Mouse (Mus musculus) neural tube, embryonic 11.5 days (tissue): ENCODE measurements around the gene Angptl4. TPM values are rescaled to one million over a fixed set of nuclear protein-coding genes. Genes with fewer than 3 reads are reported as not detected.

Experiments used
- ATAC-seq: fragments of 200-750 bp; cut with Nextera tagmentation; 2 replicates; pipeline ENCODE4 v1.8.0; 2017; ENCODE audit warnings: moderate number of reproducible peaks, mild to moderate bottlenecking, moderate TSS enrichment, moderate library complexity; ENCODE audit not compliant: insufficient read depth, low FRiP score, low TSS enrichment
- DNase-seq: peaks from one replicate; pipeline ENCODE4 v3.0.0-alpha.2; 2015; ENCODE audit warnings: low spot score
- H3K27ac ChIP-seq: fragments of 300-500 bp; sonication (generic); 2 replicates; pipeline ENCODE4 v1.5.1; 2014; ENCODE audit warnings: low read depth, mild to moderate bottlenecking, low read length
- H3K27me3 ChIP-seq: fragments of 300-500 bp; sonication (generic); 2 replicates; pipeline ENCODE4 v1.6.1; 2014; ENCODE audit warnings: mild to moderate bottlenecking, low read length, mixed read lengths; ENCODE audit not compliant: control insufficient read depth, insufficient read depth
- H3K36me3 ChIP-seq: fragments of 300-500 bp; sonication (generic); 2 replicates; pipeline ENCODE4 v1.6.1; 2014; ENCODE audit warnings: mild to moderate bottlenecking, low read length, moderate library complexity, mixed read lengths; ENCODE audit not compliant: control insufficient read depth, insufficient read depth
- H3K4me1 ChIP-seq: fragments of 300-500 bp; sonication (generic); 2 replicates; pipeline ENCODE4 v1.6.1; 2014; ENCODE audit warnings: low read length, mixed read lengths; ENCODE audit not compliant: control insufficient read depth, insufficient read depth
- H3K4me2 ChIP-seq: fragments of 300-500 bp; sonication (generic); 2 replicates; pipeline ENCODE4 v1.6.1; 2014; ENCODE audit warnings: low read depth, mild to moderate bottlenecking, moderate library complexity
- H3K4me3 ChIP-seq: fragments of 300-500 bp; sonication (generic); 2 replicates; pipeline ENCODE4 v1.5.1; 2014; ENCODE audit warnings: low read depth, low read length
- H3K9ac ChIP-seq: fragments of 300-500 bp; sonication (generic); 2 replicates; pipeline ENCODE4 v1.6.1; 2014; ENCODE audit warnings: mild to moderate bottlenecking, low read length
- H3K9me3 ChIP-seq: fragments of 300-500 bp; sonication (generic); 2 replicates; pipeline ENCODE4 v1.6.1; 2016; ENCODE audit warnings: low read length; ENCODE audit not compliant: control insufficient read depth
- WGBS: fragments of 180-500 bp; shearing (Covaris S2); extraction: QIAGEN DNeasy Blood & Tissue Kit; methylation state at CpG from one replicate; pipeline ENCODE4 v1.1.7; 2014; 5-methylcytosine and 5-hydroxymethylcytosine counted together
- polyA plus RNA-seq: library from polyadenylated mRNA; unstranded; fragments of >200 nt; fragmentation: Nextera tagmentation; extraction: Ambion mirVana; gene quantifications from 2 replicates; pipeline ENCODE4 v1.2.1, GENCODE M21; 2014

Angptl4 gene
- polyA plus RNA-seq, 1 experiment from 2014 or later, result 14.9 TPM

DNA sequence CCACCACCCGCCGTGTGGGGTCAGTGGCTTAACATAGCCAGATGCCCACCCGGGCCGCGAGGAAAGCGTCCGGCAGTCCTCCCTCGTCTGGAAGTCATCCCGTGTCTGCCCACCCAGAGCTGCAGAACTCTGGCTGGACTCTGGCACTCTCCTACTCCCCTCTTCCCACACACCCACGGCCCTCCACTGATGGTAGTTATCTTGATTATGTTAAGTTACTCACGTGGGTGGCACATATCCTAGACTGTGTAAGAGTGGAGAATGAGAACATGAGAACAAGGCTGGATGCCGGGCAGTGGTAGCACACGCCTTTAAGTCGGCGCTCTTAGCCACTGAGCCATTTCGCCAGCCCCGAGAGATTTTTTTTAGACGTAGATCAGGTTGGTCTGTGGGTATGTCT, 4.7 kb upstream of the Angptl4 start:
- 83% methylated on average over 18 of the region's 18 CpGs for WGBS
- H3K27me3 ChIP-seq, result no peaks in the 10 kb centered on the region
- no peaks in the 10 kb centered on the region for H3K9me3 ChIP-seq
- H3K4me2 ChIP-seq, result no peak overlapping the region
- H3K27ac ChIP-seq, result no peak overlapping the region
- H3K4me3 ChIP-seq, result no peak overlapping the region
- no peak for ATAC-seq
- peaks cover 4% of the 10 kb centered on the region; the same call in 1 of the 2 replicates for H3K4me1 ChIP-seq
- no peaks in the 10 kb centered on the region for H3K36me3 ChIP-seq
- no peak for DNase-seq
- H3K9ac ChIP-seq, result no peak overlapping the region

DNA sequence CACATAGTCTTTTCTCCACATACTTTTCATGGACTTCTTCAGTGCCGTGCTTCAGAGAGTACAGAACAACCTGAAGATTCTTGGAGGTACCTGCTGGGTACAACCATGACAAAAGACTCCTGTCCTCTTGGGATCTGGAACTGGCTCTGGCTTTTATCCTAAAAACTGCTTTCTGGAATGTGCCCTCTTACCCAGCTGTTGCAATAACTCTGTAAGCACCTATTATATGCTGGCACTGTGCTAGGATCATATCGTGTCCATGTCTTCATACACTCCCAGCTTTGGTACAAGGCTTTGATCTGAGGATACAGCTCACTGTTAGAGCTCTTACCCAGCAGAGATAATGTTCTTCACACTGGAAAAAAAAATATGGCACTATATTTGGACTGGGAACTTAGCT, 3.3 kb upstream of the Angptl4 start:
- Histone ChIP-seq H3K4me1 (peaks cover 4% of the 10 kb centered on the region; the same call in 1 of the 2 replicates), H3K4me3 (no peak overlapping the region), H3K27me3 (no peaks in the 10 kb centered on the region), H3K27ac (no peak overlapping the region), H3K36me3 (no peaks in the 10 kb centered on the region), H3K4me2 (no peak overlapping the region), H3K9ac (no peak overlapping the region), H3K9me3 (no peaks in the 10 kb centered on the region)
- no peak for ATAC-seq
- 85% methylated on average over 2 of the region's 2 CpGs for WGBS
- no peak for DNase-seq

DNA sequence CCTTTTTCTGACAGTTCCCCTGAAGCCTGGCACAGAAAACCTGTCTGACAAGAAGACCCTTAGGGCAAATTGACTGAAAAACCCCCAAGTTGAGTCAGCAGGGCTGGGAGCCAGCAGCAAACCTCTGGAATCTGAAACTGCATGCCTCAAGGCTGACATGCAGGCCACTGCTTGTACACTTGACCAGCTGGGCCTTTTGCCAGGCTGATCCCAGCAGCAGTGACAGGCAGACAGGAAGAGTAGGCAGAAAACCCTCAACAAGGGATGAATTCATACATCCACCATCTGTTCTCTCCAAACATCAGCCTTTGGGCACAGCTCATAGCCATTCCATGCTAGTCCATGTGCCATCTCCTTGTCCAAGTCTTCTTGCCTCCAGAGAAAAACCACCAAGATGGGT, 1.8 kb upstream of the Angptl4 start:
- Histone ChIP-seq H3K9ac (no peak overlapping the region), H3K4me3 (no peak overlapping the region), H3K27ac (no peak overlapping the region), H3K27me3 (no peaks in the 10 kb centered on the region), H3K9me3 (no peaks in the 10 kb centered on the region), H3K36me3 (no peaks in the 10 kb centered on the region), H3K4me2 (no peak overlapping the region), H3K4me1 (peaks cover 7% of the 10 kb centered on the region; the same call in 1 of the 2 replicates)
- DNase-seq (no peak), ATAC-seq (no peak)

DNA sequence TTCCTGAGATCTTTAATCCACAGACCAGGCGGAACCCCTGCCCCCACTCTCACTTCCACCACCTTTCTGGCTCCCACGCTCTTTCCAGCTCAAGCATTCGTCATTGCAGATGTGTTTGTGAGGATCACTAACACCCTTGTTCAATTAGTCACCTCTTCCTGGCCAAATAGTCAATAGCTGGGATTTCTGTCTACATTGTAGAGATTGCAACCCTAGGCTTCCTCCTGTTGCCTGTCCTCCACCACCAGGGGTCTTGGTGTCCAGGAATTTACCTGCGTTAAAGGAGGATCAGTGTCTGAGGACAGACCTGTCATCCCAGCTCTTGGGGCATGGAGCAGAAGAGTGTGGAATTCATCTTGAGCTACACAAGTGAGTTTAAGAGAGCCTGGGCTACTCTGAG, 437 bp upstream of the Angptl4 start:
- peak overlapping the region; percentile 59; the same call in 1 of the 2 replicates for H3K9ac ChIP-seq
- H3K9me3 ChIP-seq, result no peaks in the 10 kb centered on the region
- H3K27ac ChIP-seq, result no peak overlapping the region
- no peaks in the 10 kb centered on the region; the same call in 1 of the 2 replicates for H3K36me3 ChIP-seq
- H3K4me1 ChIP-seq, result peaks cover 7% of the 10 kb centered on the region; the same call in 1 of the 2 replicates
- peak overlapping the region; percentile 85 for H3K4me2 ChIP-seq
- 45% methylated on average over 4 of the region's 4 CpGs for WGBS
- no peak for DNase-seq
- H3K4me3 ChIP-seq, result peak overlapping the region; percentile 46
- H3K27me3 ChIP-seq, result no peaks in the 10 kb centered on the region
- no peak for ATAC-seq

DNA sequence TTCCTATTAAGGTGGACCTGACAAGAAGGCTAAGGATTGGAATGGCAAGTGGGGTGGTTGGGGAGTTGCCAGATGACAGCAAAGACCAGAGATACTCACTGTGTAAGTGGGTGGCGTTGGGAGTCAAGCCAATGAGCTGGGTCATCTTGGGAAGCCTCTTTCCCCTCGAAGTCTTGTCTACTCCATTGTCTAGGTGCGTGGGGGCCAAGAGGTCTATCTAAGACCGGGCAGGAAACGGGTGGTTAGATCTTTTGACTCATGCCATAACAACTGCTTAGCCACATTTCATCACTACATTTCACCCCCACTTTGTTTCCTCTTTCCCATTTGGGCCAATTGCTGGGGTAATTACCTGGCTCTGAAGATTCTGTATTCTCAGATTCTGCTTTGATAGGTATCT, 1.2 kb downstream of the Angptl4 start:
- Histone ChIP-seq H3K9ac (no peak overlapping the region; the same call in 1 of the 2 replicates), H3K36me3 (no peaks in the 10 kb centered on the region; the same call in 1 of the 2 replicates), H3K4me2 (peak overlapping the region; percentile 85), H3K27ac (no peak overlapping the region), H3K4me3 (no peak overlapping the region), H3K27me3 (no peaks in the 10 kb centered on the region), H3K4me1 (peaks cover 7% of the 10 kb centered on the region; the same call in 1 of the 2 replicates), H3K9me3 (no peaks in the 10 kb centered on the region)
- ATAC-seq, result no peak
- no peak for DNase-seq
- WGBS, result 92% methylated on average over 5 of the region's 5 CpGs

DNA sequence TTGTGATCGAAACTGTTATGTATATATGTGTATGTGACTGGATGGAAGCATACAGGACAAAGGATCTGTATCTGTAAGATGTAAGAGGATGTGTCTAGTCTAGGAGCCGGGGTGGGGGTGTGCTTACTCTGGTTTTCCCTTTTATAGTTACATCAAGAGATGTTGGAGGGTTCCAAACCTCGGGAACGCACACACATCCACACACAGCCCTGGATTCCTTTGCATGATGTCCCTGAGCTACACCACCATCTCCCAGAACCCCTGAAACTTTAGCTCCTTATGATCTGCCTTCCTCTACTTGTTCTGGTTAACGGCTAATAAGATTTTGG, 1.7 kb downstream of the Angptl4 start:
- no peak for DNase-seq
- 0 out of 2 replicates have a peak overlapping the region, but pooled peaks have one; percentile 7 for H3K27ac ChIP-seq
- WGBS, result 83% methylated on average over 5 of the region's 5 CpGs

DNA sequence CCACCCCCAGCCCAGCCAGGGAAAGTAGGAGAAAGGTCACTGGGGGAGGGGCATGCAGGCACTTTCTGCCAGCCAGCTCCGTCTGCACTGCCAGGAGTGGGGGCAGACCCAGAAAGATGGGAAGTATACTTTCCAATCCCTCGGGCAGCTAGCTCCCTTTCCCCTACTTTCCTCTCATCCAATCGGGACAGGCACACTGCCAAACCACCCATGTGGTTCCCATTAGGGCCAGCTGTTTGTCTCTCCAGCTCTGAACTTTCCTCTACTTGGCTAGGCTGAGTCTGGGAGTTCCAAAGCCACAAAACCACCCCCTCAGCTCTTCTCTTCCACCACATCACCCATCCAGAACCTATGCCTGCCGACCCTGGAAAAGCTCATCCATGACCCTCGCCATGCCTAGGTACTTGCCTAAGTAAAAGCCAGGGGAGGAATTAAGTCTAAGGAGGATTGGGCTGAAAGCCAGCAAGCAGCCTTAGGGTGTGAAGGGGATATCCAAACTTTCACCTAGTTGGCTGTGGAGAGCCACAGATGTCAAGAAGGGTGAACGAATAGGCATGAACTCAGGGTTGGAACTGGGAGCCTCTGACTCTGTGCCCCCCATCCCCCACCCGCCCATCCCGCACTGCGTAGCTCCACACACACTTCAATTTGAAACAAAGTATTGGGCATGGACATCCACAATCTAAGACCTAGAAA, 2.2 kb downstream of the Angptl4 start:
- WGBS, result 50% methylated on average over 9 of the region's 9 CpGs
- H3K27ac ChIP-seq, result peak overlapping the region; percentile 56; the same call in 1 of the 2 replicates

More for the DNA sequence above, 1.7 kb downstream of the Angptl4 start:
- ATAC-seq, result no peak
- H3K4me2 ChIP-seq, result no peak overlapping the region
- no peaks in the 10 kb centered on the region for H3K9me3 ChIP-seq
- peaks cover 7% of the 10 kb centered on the region; the same call in 1 of the 2 replicates for H3K4me1 ChIP-seq
- no peaks in the 10 kb centered on the region for H3K27me3 ChIP-seq
- H3K36me3 ChIP-seq, result peaks cover 1% of the 10 kb centered on the region; the same call in 1 of the 2 replicates
- H3K4me3 ChIP-seq, result no peak overlapping the region
- H3K9ac ChIP-seq, result no peak overlapping the region

DNA sequence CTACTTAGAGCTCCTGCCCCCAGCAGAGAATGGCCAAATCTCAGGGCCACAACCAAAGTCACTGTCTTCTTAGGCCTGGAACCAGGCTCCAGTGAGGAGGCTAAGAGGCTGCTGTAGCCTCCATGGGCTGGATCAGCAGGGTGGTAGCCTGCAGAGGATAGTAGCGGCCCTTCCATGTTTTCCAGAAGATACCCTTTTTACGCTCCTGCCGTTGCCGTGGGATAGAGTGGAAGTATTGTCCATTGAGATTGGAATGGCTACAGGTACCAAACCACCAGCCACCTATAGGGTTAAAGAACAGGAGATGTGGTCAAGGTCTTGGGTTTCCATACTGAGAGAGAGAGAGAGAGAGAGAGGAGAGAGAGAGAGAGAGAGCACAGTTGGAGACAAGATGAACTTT, 6.3 kb downstream of the Angptl4 start:
- Histone ChIP-seq H3K4me2 (no peak overlapping the region), H3K27me3 (no peaks in the 10 kb centered on the region), H3K9me3 (no peaks in the 10 kb centered on the region), H3K4me1 (0 out of 2 replicates have a peak, but pooled peaks cover 3% of the 10 kb centered on the region), H3K27ac (no peak overlapping the region), H3K4me3 (no peak overlapping the region), H3K9ac (no peak overlapping the region), H3K36me3 (peaks cover 3% of the 10 kb centered on the region; the same call in 1 of the 2 replicates)
- WGBS, result 92% methylated on average over 4 of the region's 4 CpGs
- ATAC-seq, result no peak
- DNase-seq, result no peak

More for the DNA sequence above, 2.2 kb downstream of the Angptl4 start:
- Histone ChIP-seq H3K36me3 (peaks cover 3% of the 10 kb centered on the region; the same call in 1 of the 2 replicates), H3K4me1 (peaks cover 7% of the 10 kb centered on the region; the same call in 1 of the 2 replicates), H3K9ac (no peak overlapping the region), H3K4me2 (peak overlapping the region; percentile 29; the same call in 1 of the 2 replicates), H3K9me3 (no peaks in the 10 kb centered on the region), H3K4me3 (no peak overlapping the region), H3K27me3 (no peaks in the 10 kb centered on the region)
- ATAC-seq (no peak), DNase-seq (peak; percentile 71)
